Mouse (Mus musculus): ENCODE measurements around the gene Prokr1. TPM values are rescaled to one million over a fixed set of nuclear protein-coding genes. Genes with fewer than 3 reads are reported as not detected.
"Not testable (repeated sequence)": the region's sequence is repeated elsewhere in the genome, so short reads cannot be mapped to it uniquely, and the experiment has no call there.

Prokr1 gene
- 4.3 and 4.8 TPM in 2 replicates for polyA plus RNA-seq (2016; fragmentation: Nextera tagmentation; extraction: Ambion mirVana)

- 1% methylated on average over 34 of the region's 34 CpGs for WGBS (ENCODE audit: insufficient replicate concordance)
- H3K4me2 ChIP-seq: peak within 1 kb of the TSS; percentile 96
- peak within 1 kb of the TSS; percentile 81 for H3K9ac ChIP-seq
- peak; percentile 91 for ATAC-seq
- peaks cover 51% of the 10 kb centered on the region for H3K27me3 ChIP-seq (replicated peaks)
- H3K9me3 ChIP-seq (replicated peaks): no peaks in the 10 kb centered on the region
- peaks cover 38% of the 10 kb centered on the region for H3K4me1 ChIP-seq
- H3K36me3 ChIP-seq: peaks cover 6% of the 10 kb centered on the region; the same call in 1 of the 2 replicates
- peak within 1 kb of the TSS; percentile 76 for H3K27ac ChIP-seq
- peak within 1 kb of the TSS; percentile 74 for H3K4me3 ChIP-seq
Observed at GRCm38 (mm10) chr6:87590394-87591281, at the start of gene Prokr1. TSS of gene Prokr1 (minus strand) at chr6:87590743.

GRCm38 (mm10) chr6:87638134-87638660 lies 47.7 kb upstream of the Prokr1 start:
- Histone ChIP-seq H3K4me3 (no peak overlapping the region), H3K9me3 (replicated peaks) (no peaks in the 10 kb centered on the region), H3K27ac (no peak overlapping the region; the same call in 1 of the 2 replicates), H3K36me3 (peaks cover 64% of the 10 kb centered on the region), H3K4me1 (no peaks in the 10 kb centered on the region), H3K27me3 (replicated peaks) (no peaks in the 10 kb centered on the region), H3K4me2 (no peak overlapping the region), H3K9ac (no peak overlapping the region)
- ATAC-seq: no peak
- WGBS (ENCODE audit: insufficient replicate concordance): 78% methylated on average over 11 of the region's 11 CpGs

- ATAC-seq: no peak
- H3K4me2 ChIP-seq: no peak overlapping the region
Observed at GRCm38 (mm10) chr6:87632176-87632575, 41.6 kb upstream of the Prokr1 start.

GRCm38 (mm10) chr6:87628936-87629335 lies 38.4 kb upstream of the Prokr1 start:
- not testable (repeated sequence) for H3K27ac ChIP-seq; H3K27me3 ChIP-seq (replicated peaks); H3K4me1 ChIP-seq; H3K4me2 ChIP-seq; ATAC-seq; H3K9ac ChIP-seq; H3K9me3 ChIP-seq (replicated peaks); H3K4me3 ChIP-seq
- peaks cover 24% of the 10 kb centered on the region for H3K36me3 ChIP-seq
- 67% methylated on average over 15 of the region's 15 CpGs for WGBS (ENCODE audit: insufficient replicate concordance)

More at GRCm38 (mm10) chr6:87632176-87632575, 41.6 kb upstream of the Prokr1 start:
- Histone ChIP-seq H3K9me3 (replicated peaks) (0 out of 2 replicates have a peak, but pooled peaks cover 3% of the 10 kb centered on the region), H3K27me3 (replicated peaks) (no peaks in the 10 kb centered on the region), H3K4me1 (no peaks in the 10 kb centered on the region), H3K27ac (no peak overlapping the region), H3K4me3 (no peak overlapping the region), H3K36me3 (peaks cover 43% of the 10 kb centered on the region), H3K9ac (no peak overlapping the region)
- WGBS (ENCODE audit: insufficient replicate concordance): 86% methylated on average over 4 of the region's 4 CpGs

GRCm38 (mm10) chr6:87623151-87623550 lies 32.6 kb upstream of the Prokr1 start:
- H3K9ac ChIP-seq: no peak overlapping the region
- 86% methylated on average over 3 of the region's 3 CpGs for WGBS (ENCODE audit: insufficient replicate concordance)
- no peak overlapping the region for H3K4me3 ChIP-seq
- no peak for ATAC-seq
- no peaks in the 10 kb centered on the region for H3K4me1 ChIP-seq
- H3K9me3 ChIP-seq (replicated peaks): no peaks in the 10 kb centered on the region
- H3K36me3 ChIP-seq: peaks cover 2% of the 10 kb centered on the region; the same call in 1 of the 2 replicates
- H3K4me2 ChIP-seq: no peak overlapping the region
- H3K27me3 ChIP-seq (replicated peaks): peaks cover 17% of the 10 kb centered on the region; the same call in 1 of the 2 replicates
- no peak overlapping the region for H3K27ac ChIP-seq

GRCm38 (mm10) chr6:87621281-87621680 lies 30.7 kb upstream of the Prokr1 start:
- Histone ChIP-seq H3K9ac (no peak overlapping the region), H3K4me3 (no peak overlapping the region), H3K4me2 (no peak overlapping the region), H3K36me3 (no peaks in the 10 kb centered on the region), H3K4me1 (no peaks in the 10 kb centered on the region), H3K27ac (no peak overlapping the region), H3K9me3 (replicated peaks) (no peaks in the 10 kb centered on the region), H3K27me3 (replicated peaks) (peaks cover 17% of the 10 kb centered on the region; the same call in 1 of the 2 replicates)
- 68% methylated on average over 3 of the region's 3 CpGs for WGBS (ENCODE audit: insufficient replicate concordance)
- no peak for ATAC-seq

- H3K4me2 ChIP-seq: no peak overlapping the region
- 0 out of 2 replicates have a peak, but pooled peaks cover 6% of the 10 kb centered on the region for H3K4me1 ChIP-seq
- H3K9me3 ChIP-seq (replicated peaks): no peaks in the 10 kb centered on the region
- no peak overlapping the region for H3K9ac ChIP-seq
- 65% methylated on average over 8 of the region's 8 CpGs for WGBS (ENCODE audit: insufficient replicate concordance)
- H3K27ac ChIP-seq: no peak overlapping the region
- H3K27me3 ChIP-seq (replicated peaks): peaks cover 17% of the 10 kb centered on the region; the same call in 1 of the 2 replicates
- ATAC-seq: no peak
- H3K36me3 ChIP-seq: no peaks in the 10 kb centered on the region
- no peak overlapping the region for H3K4me3 ChIP-seq
Observed at GRCm38 (mm10) chr6:87618021-87618420, 27.5 kb upstream of the Prokr1 start.

- Histone ChIP-seq H3K4me3 (no peak overlapping the region), H3K27ac (no peak overlapping the region), H3K9ac (no peak overlapping the region), H3K36me3 (no peaks in the 10 kb centered on the region), H3K27me3 (replicated peaks) (peaks cover 19% of the 10 kb centered on the region; the same call in 1 of the 2 replicates), H3K4me2 (no peak overlapping the region), H3K9me3 (replicated peaks) (no peaks in the 10 kb centered on the region), H3K4me1 (0 out of 2 replicates have a peak, but pooled peaks cover 6% of the 10 kb centered on the region)
- 80% methylated on average over 14 of the region's 14 CpGs for WGBS (ENCODE audit: insufficient replicate concordance)
- ATAC-seq: no peak
Observed at GRCm38 (mm10) chr6:87615696-87616083, 25.1 kb upstream of the Prokr1 start.

- no peaks in the 10 kb centered on the region for H3K36me3 ChIP-seq
- H3K4me1 ChIP-seq: 0 out of 2 replicates have a peak, but pooled peaks cover 6% of the 10 kb centered on the region
- ATAC-seq: no peak
- H3K4me3 ChIP-seq: no peak overlapping the region
- H3K9ac ChIP-seq: no peak overlapping the region
- no peak overlapping the region for H3K4me2 ChIP-seq
- 42% methylated on average over 11 of the region's 11 CpGs for WGBS (ENCODE audit: insufficient replicate concordance)
- H3K9me3 ChIP-seq (replicated peaks): no peaks in the 10 kb centered on the region
- H3K27me3 ChIP-seq (replicated peaks): peaks cover 22% of the 10 kb centered on the region; the same call in 1 of the 2 replicates
- H3K27ac ChIP-seq: no peak overlapping the region
Observed at GRCm38 (mm10) chr6:87614794-87615695, 24.5 kb upstream of the Prokr1 start.

- no peak overlapping the region for H3K27ac ChIP-seq
- no peaks in the 10 kb centered on the region for H3K4me1 ChIP-seq
- peaks cover 19% of the 10 kb centered on the region; the same call in 1 of the 2 replicates for H3K27me3 ChIP-seq (replicated peaks)
- H3K9me3 ChIP-seq (replicated peaks): no peaks in the 10 kb centered on the region
- no peak overlapping the region for H3K4me2 ChIP-seq
- ATAC-seq: no peak
- H3K36me3 ChIP-seq: no peaks in the 10 kb centered on the region
- H3K9ac ChIP-seq: no peak overlapping the region
- H3K4me3 ChIP-seq: no peak overlapping the region
Observed at GRCm38 (mm10) chr6:87599825-87600224, 9.3 kb upstream of the Prokr1 start.

- Histone ChIP-seq H3K9ac (no peak overlapping the region), H3K36me3 (no peaks in the 10 kb centered on the region), H3K4me2 (no peak overlapping the region), H3K27ac (no peak overlapping the region), H3K27me3 (replicated peaks) (peaks cover 12% of the 10 kb centered on the region), H3K4me3 (no peak overlapping the region), H3K9me3 (replicated peaks) (no peaks in the 10 kb centered on the region), H3K4me1 (no peaks in the 10 kb centered on the region)
- ATAC-seq: no peak
- WGBS (ENCODE audit: insufficient replicate concordance): 61% methylated on average over 10 of the region's 10 CpGs
Observed at GRCm38 (mm10) chr6:87597116-87597833, 6.7 kb upstream of the Prokr1 start.

Measured in liver, embryonic 12.5 days (tissue).